Mouse (Mus musculus) liver, adult 2 months (tissue): Measurements from ENCODE around the gene Abtb1. TPM values are rescaled to one million over a fixed set of nuclear protein-coding genes. Genes with fewer than 3 reads are reported as not detected.

Source experiments
- DNase-seq: peaks from one replicate; pipeline ENCODE4 v3.0.0-alpha.2; 2011; ENCODE audit warnings: low read depth, low spot score; ENCODE audit errors: extremely low read depth
- H3K27ac ChIP-seq: fragments of 200-500 bp; replicated peaks from 2 replicates; pipeline ENCODE4 v1.5.1; 2012; ENCODE audit warnings: low read depth, mild to moderate bottlenecking, control low read depth, inconsistent platforms, low read length; ENCODE audit not compliant: insufficient read depth
- H3K27me3 ChIP-seq: fragments of 200-500 bp; 2 replicates; pipeline ENCODE4 v1.6.1; 2012; ENCODE audit warnings: mild to moderate bottlenecking, moderate library complexity, low read length, inconsistent platforms; ENCODE audit not compliant: control insufficient read depth, insufficient read depth
- H3K36me3 ChIP-seq: fragments of 200-500 bp; 2 replicates; pipeline ENCODE4 v1.6.1; 2012; ENCODE audit warnings: low read length, inconsistent platforms; ENCODE audit not compliant: control insufficient read depth, insufficient read depth
- H3K4me1 ChIP-seq: fragments of 200-500 bp; 2 replicates; pipeline ENCODE4 v1.6.1; 2011; ENCODE audit warnings: low read length; ENCODE audit not compliant: control insufficient read depth, insufficient read depth
- H3K4me3 ChIP-seq: fragments of 200-500 bp; 2 replicates; pipeline ENCODE4 v1.5.1; 2011; ENCODE audit warnings: low read depth, mild to moderate bottlenecking, control low read depth, low read length, moderate library complexity; ENCODE audit not compliant: insufficient read depth
- H3K79me2 ChIP-seq: fragments of 200-500 bp; 2 replicates; pipeline ENCODE4 v1.6.1; 2012; ENCODE audit warnings: inconsistent platforms, mild to moderate bottlenecking, low read length, moderate library complexity; ENCODE audit not compliant: control insufficient read depth, insufficient read depth
- H3K9ac ChIP-seq: fragments of 200-500 bp; 2 replicates; pipeline ENCODE4 v1.6.1; 2012; ENCODE audit warnings: low read depth, mild to moderate bottlenecking, control low read depth, inconsistent platforms, low read length
- CTCF ChIP-seq: fragments of 200-500 bp; IDR thresholded peaks from 2 replicates; pipeline ENCODE4 v1.5.1; 2011; ENCODE audit warnings: low read depth, low read length, control low read depth
- POLR2A ChIP-seq: fragments of 200-500 bp; IDR thresholded peaks from 2 replicates; pipeline ENCODE4 v1.6.1; 2011; ENCODE audit warnings: low read length, control low read depth; ENCODE audit not compliant: insufficient read depth; ENCODE audit errors: extremely low read depth
- WGBS: fragments of 180-500 bp; shearing (Covaris S2); methylation state at CpG from one replicate; pipeline ENCODE4 v1.1.7; 2018; 5-methylcytosine and 5-hydroxymethylcytosine counted together
- polyA plus RNA-seq: library from polyadenylated mRNA; depleted of rRNA; stranded (reverse); fragments of >200 nt; gene quantifications from 2 replicates; pipeline ENCODE4 v1.2.3, GENCODE M21; 2012
- total RNA-seq: library from RNA; depleted of rRNA; stranded (reverse); fragments of >200 nt; gene quantifications from 2 replicates; pipeline ENCODE4 v1.2.3, GENCODE M21; 2014

The Abtb1 gene
- total and polyA plus RNA-seq, 2 experiments = 28.2 to 60.0 TPM

DNA sequence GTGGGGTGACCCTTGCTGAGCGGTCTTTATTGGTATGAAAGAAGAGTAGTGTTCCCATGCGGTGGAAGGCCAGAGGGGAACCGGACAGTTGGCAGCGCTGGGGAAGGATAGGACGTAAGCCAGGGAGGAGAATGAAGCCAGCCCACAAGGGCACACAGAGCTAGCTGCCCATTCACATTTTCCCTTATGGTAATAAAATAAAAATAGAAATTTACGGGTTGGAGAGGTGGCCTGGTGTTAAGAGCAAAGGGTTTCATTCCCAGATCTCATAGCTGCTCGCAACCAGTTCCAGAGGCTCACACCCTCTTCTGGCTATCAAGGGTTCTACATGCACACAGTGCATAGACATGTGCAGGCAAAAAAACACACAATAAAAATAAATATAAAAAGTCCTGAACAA is 8.2 kb upstream of the Abtb1 start:
- no peak overlapping the region for H3K4me3 ChIP-seq
- no peaks in the 10 kb centered on the region for H3K4me1 ChIP-seq
- 92% methylated on average over 7 of the region's 7 CpGs for WGBS
- no peak overlapping the region for H3K9ac ChIP-seq
- TF ChIP-seq CTCF (no peak), POLR2A (no peak)
- no peaks in the 10 kb centered on the region for H3K79me2 ChIP-seq
- no peak for DNase-seq
- H3K27me3 ChIP-seq = no peaks in the 10 kb centered on the region
- no peak overlapping the region for H3K27ac ChIP-seq
- H3K36me3 ChIP-seq = no peaks in the 10 kb centered on the region

DNA sequence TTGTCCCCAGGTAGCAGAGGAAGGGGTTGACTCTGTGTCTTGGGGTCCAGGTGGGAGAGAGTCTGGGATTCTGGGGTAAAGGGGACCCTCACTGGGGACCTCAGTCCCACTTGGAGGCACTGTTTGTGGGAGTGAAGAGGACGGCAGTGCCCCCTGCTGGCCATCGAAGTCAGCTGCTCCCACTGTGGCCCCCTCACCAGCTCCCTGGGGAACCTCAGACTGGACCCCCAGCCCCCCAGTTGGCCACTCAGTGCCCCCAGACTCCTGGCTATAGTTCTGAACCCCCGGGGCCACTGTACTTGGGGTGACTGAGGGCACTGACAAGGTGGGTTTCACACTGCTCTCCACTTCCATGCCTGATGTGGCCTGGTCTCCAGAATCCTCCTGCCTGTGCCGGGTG is 7.5 kb upstream of the Abtb1 start:
- no peak overlapping the region for H3K4me3 ChIP-seq
- no peak for DNase-seq
- H3K36me3 ChIP-seq = no peaks in the 10 kb centered on the region
- TF ChIP-seq CTCF (peak; percentile 77), POLR2A (no peak)
- no peaks in the 10 kb centered on the region for H3K4me1 ChIP-seq
- no peaks in the 10 kb centered on the region for H3K79me2 ChIP-seq
- H3K27ac ChIP-seq = no peak overlapping the region
- no peaks in the 10 kb centered on the region for H3K27me3 ChIP-seq
- no peak overlapping the region for H3K9ac ChIP-seq
- 46% methylated on average over 4 of the region's 4 CpGs for WGBS

DNA sequence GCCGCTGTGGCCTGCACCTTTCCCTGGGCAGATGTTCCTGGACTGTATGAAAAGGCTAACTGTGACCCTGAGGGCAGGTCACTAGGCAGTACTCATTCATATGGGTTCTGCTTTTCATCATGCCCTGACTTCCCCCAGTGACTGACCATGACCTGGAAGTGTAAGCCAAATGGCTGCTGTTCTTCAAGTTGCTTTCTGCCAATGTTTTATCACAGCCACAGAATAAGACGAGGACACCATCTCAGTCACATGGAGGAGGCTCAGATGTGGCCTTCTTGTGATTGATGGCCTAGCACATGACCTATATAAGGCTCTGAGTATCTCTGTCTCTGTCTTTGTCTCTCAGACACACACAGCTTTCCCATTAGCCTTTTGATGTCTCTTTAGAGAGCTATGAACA is 5.8 kb upstream of the Abtb1 start:
- Histone ChIP-seq H3K9ac (no peak overlapping the region), H3K27me3 (no peaks in the 10 kb centered on the region), H3K27ac (no peak overlapping the region), H3K79me2 (no peaks in the 10 kb centered on the region), H3K4me1 (peaks cover 5% of the 10 kb centered on the region; the same call in 1 of the 2 replicates), H3K4me3 (no peak overlapping the region), H3K36me3 (no peaks in the 10 kb centered on the region)
- 66% methylated on average over 2 of the region's 2 CpGs for WGBS
- no peak for TF ChIP-seq CTCF
- no peak for TF ChIP-seq POLR2A
- DNase-seq = no peak

DNA sequence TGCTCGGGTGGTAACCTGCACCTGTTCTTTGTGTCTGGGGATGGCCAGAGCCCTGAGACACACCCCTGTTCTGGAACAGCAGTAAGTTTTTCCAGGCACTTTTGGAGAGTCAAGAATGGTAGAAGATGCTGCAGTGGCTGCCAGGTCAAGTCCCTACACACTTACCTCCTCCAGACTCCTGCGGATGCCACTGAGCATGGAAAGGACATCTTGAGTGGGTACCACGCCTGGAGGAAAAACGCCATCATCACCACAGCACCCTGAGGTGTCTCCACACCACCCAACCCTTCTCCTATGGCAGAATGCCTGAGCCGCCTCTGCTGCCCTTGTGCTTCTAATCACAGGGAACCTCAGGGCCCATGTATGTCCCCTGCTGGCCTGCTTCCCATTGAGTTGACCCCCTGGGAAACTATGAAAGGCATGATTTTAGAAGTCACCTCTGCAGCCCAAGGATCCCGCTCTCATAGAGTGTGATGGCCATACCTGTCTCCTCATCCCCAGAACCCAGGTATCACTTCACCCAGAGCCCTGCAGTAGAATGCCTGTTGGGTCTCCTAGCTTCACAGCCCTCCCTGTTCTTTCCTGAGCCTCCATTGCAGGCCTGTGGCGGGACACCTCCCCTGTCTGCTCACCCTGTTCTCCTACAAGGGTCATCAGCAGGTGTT is 3.2 kb upstream of the Abtb1 start:
- no peaks in the 10 kb centered on the region for H3K36me3 ChIP-seq
- TF ChIP-seq CTCF (no peak), POLR2A (no peak)
- H3K79me2 ChIP-seq = peaks cover 4% of the 10 kb centered on the region; the same call in 1 of the 2 replicates
- 96% methylated on average over 7 of the region's 7 CpGs for WGBS
- no peak overlapping the region for H3K4me3 ChIP-seq
- no peaks in the 10 kb centered on the region for H3K27me3 ChIP-seq
- H3K4me1 ChIP-seq = peaks cover 11% of the 10 kb centered on the region
- no peak for DNase-seq
- H3K27ac ChIP-seq = no peak overlapping the region
- no peak overlapping the region for H3K9ac ChIP-seq

DNA sequence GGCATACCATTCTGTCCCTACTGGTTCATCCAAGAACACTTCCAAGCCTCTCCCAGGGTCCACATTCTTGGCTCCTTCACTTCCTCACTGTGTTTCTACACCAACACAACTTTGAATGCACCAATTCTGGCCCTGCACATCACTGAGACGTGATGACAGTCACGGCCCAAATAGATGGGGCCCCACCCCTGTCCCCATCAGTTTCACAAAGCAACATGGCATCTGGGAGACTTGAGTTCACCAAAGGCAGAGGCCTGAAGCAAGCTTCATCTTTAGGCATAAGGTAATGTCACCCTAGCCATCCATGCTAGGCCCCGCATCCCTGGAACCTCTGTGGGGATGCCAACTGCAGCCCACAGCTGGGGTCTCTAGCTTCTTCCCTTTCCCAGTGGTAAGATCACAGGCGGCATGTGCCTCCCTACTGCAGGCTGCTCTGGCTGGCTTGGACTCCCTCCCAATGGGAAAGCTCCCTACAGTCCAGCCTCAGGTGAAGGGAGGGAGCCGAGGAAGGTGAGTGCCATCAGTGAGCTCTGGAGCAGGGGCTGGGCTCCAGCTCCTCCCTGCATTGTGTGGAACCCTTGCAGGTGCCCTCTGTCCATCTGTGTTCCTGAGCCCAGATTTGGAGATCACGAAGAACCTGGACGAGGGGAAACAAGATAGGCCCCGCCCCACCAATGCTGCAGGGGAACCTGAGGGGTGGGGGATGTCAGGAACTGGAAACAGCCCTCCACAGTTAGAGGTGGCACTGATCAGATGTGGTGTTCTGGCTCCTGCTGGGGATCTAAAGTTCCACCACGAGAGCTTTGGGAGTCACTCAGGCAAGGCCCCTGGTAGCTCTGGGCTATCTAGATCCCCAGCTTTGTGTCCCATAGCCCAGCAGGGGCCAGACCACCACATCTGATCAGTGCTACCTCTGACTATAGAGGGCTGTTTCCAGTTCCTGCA is 2.3 kb upstream of the Abtb1 start:
- no peak overlapping the region for H3K9ac ChIP-seq
- H3K27ac ChIP-seq = no peak overlapping the region
- H3K4me3 ChIP-seq = no peak overlapping the region
- H3K79me2 ChIP-seq = peaks cover 4% of the 10 kb centered on the region; the same call in 1 of the 2 replicates
- H3K27me3 ChIP-seq = no peaks in the 10 kb centered on the region
- no peak for TF ChIP-seq POLR2A
- no peak for TF ChIP-seq CTCF
- no peaks in the 10 kb centered on the region for H3K36me3 ChIP-seq
- no peak for DNase-seq
- 89% methylated on average over 9 of the region's 9 CpGs for WGBS
- H3K4me1 ChIP-seq = peaks cover 11% of the 10 kb centered on the region
